In the genomic region with DNA sequence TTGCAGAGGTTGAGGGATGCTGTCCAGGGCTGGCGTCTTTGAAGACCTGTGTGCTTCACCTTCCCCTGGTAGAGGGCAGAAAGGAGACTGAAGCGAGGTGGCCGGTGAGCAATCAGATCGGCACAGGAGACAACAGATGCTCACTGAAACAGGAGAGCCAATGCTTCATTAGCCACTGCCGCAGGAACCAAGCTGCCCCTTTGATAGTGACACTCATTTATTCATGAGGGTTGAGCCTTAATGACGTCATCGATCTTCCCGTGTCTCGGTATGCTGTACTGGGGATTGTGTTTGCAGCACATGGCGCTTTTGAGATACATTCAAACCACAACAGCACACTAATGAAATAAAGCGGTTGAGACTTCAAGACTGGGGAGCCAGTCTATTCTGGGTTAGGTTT, we compare ENCODE assay signal across 12 mouse cellular contexts.
DNase-seq lines count a peak whose midpoint lies in the region; ATAC-seq lines count a peak whose summit lies in the region.
"Had no signal": no experiment of that assay in that cellular context is flagged by ENCODE, and none has a peak within 500 bp of the region (broad histone marks: within the 10 kb centered on the region; RNA-seq: fewer than 3 reads in every experiment).

No protein-coding gene starts in this region.

- no peaks in the 10 kb centered on the region for H3K27me3 ChIP-seq in forebrain, embryonic 12.5 days
- no peaks in the 10 kb centered on the region for H3K27me3 ChIP-seq in limb, embryonic 10.5 days (ENCODE audit: low read depth, poor library complexity, severe bottlenecking)

- no peak overlapping the region for H3K4me3 ChIP-seq in forebrain, embryonic 12.5 days (replicated peaks)
- no peak overlapping the region for H3K4me3 ChIP-seq in limb, embryonic 10.5 days

- ATAC-seq in forebrain, embryonic 12.5 days (ENCODE audit: low FRiP score) = peak; percentile 82

- no peaks in the 10 kb centered on the region for H3K9me3 ChIP-seq in forebrain, embryonic 12.5 days
- H3K9me3 ChIP-seq in limb, embryonic 10.5 days (replicated peaks) = no peaks in the 10 kb centered on the region
- H3K9me3 ChIP-seq: G1E had no signal

- H3K4me2 ChIP-seq in forebrain, embryonic 12.5 days = no peak overlapping the region

- H3K4me1 ChIP-seq in forebrain, embryonic 12.5 days = peaks cover 6% of the 10 kb centered on the region; the same call in 1 of the 2 replicates
- H3K4me1 ChIP-seq in limb, embryonic 10.5 days = no peaks in the 10 kb centered on the region

- peak overlapping the region; percentile 50; the same call in 1 of the 2 replicates for H3K27ac ChIP-seq in forebrain, embryonic 12.5 days
- no peak overlapping the region for H3K27ac ChIP-seq in limb, embryonic 10.5 days

- H3K9ac ChIP-seq in forebrain, embryonic 12.5 days = no peak overlapping the region

- DNase-seq in embryo, embryonic 10.5 days (ENCODE audit: low spot score) = peak; percentile 39
- DNase-seq in embryo, embryonic 9.5 days (ENCODE audit: extremely low spot score) = no peak
- peak; percentile 56 for DNase-seq in Muller cell, postnatal 12 days (ENCODE audit: inconsistent ontology term)
- DNase-seq in mesoderm, embryonic 11.5 days (ENCODE audit: low read depth, low spot score) = peak; percentile 53
- no peak for DNase-seq in limb, embryonic 10.5 days (ENCODE audit: low spot score)
- DNase-seq in kidney, adult 8-10 months = no peak
- DNase-seq in lung, postnatal 4 days = no peak
- DNase-seq: B cell, adult 2 months; kidney, postnatal 36 days; lung, adult 2 months had no signal

- 44% methylated on average over 11 of the region's 11 CpGs for WGBS in forebrain, embryonic 12.5 days
- WGBS in limb, embryonic 10.5 days = 83% methylated on average over 11 of the region's 11 CpGs

- 0 out of 2 replicates have a peak, but pooled peaks cover 2% of the 10 kb centered on the region for H3K36me3 ChIP-seq in forebrain, embryonic 12.5 days (replicated peaks)
- H3K36me3 ChIP-seq in limb, embryonic 10.5 days = no peaks in the 10 kb centered on the region
- H3K36me3 ChIP-seq: G1E had no signal

Comparison
In these comparisons a context has a peak if more than half of its experiments do, and no peak if none do; other contexts are left out.
1. DNase-seq: peak in embryo, embryonic 10.5 days (single experiment), Muller cell, postnatal 12 days (single experiment) and mesoderm, embryonic 11.5 days (single experiment); none in embryo, embryonic 9.5 days (single experiment), limb, embryonic 10.5 days (single experiment), kidney, adult 8-10 months (0 of 2) and lung, postnatal 4 days (0 of 2).